Mouse (Mus musculus) liver, embryonic 11.5 days (tissue): ENCODE data around the gene Rab19. TPM values are rescaled to one million over a fixed set of nuclear protein-coding genes. Genes with fewer than 3 reads are reported as not detected.
"Not testable (repeated sequence)": the region's sequence is repeated elsewhere in the genome, so short reads cannot be mapped to it uniquely, and the experiment has no call there.

Experiments
- ATAC-seq: fragments of 200-750 bp; cut with Nextera tagmentation; replicated peaks from 2 replicates; pipeline ENCODE4 v1.8.0; 2017; ENCODE audit warnings: moderate number of reproducible peaks, mild to moderate bottlenecking, moderate TSS enrichment, moderate library complexity; ENCODE audit not compliant: low FRiP score
- DNase-seq: peaks from one replicate; pipeline ENCODE4 v3.0.0-alpha.2; 2017; ENCODE audit warnings: low spot score
- H3K27ac ChIP-seq: fragments of 300-500 bp; sonication (generic); 2 replicates; pipeline ENCODE4 v1.5.1; 2014; ENCODE audit warnings: mild to moderate bottlenecking, low read depth, low read length, control low read depth
- H3K27me3 ChIP-seq: fragments of 300-500 bp; sonication (generic); replicated peaks from 2 replicates; pipeline ENCODE4 v1.6.1; 2014; ENCODE audit warnings: low read length, mixed read lengths; ENCODE audit not compliant: control insufficient read depth, insufficient read depth
- H3K36me3 ChIP-seq: fragments of 300-500 bp; sonication (generic); 2 replicates; pipeline ENCODE4 v1.6.1; 2014; ENCODE audit warnings: mild to moderate bottlenecking, low read length, moderate library complexity, mixed read lengths; ENCODE audit not compliant: control insufficient read depth, insufficient read depth
- H3K4me1 ChIP-seq: fragments of 300-500 bp; sonication (generic); replicated peaks from 2 replicates; pipeline ENCODE4 v1.6.1; 2014; ENCODE audit warnings: low read length, mixed read lengths; ENCODE audit not compliant: control insufficient read depth, insufficient read depth
- H3K4me2 ChIP-seq: fragments of 300-500 bp; sonication (generic); 2 replicates; pipeline ENCODE4 v1.6.1; 2014; ENCODE audit warnings: mild to moderate bottlenecking, control low read depth, moderate library complexity
- H3K4me3 ChIP-seq: fragments of 300-500 bp; sonication (generic); 2 replicates; pipeline ENCODE4 v1.5.1; 2014; ENCODE audit warnings: low read depth, low read length, control low read depth
- H3K9ac ChIP-seq: fragments of 300-500 bp; sonication (generic); 2 replicates; pipeline ENCODE4 v1.6.1; 2014; ENCODE audit warnings: low read depth, low read length, control low read depth
- H3K9me3 ChIP-seq: fragments of 300-500 bp; sonication (generic); 2 replicates; pipeline ENCODE4 v1.6.1; 2016; ENCODE audit warnings: low read length, inconsistent platforms, mixed read lengths; ENCODE audit not compliant: control insufficient read depth
- WGBS: fragments of 180-500 bp; shearing (Covaris S2); extraction: QIAGEN DNeasy Blood & Tissue Kit; methylation state at CpG from one replicate; pipeline ENCODE4 v1.1.7; 2014; 5-methylcytosine and 5-hydroxymethylcytosine counted together
- polyA plus RNA-seq: library from polyadenylated mRNA; unstranded; fragments of >200 nt; fragmentation: Nextera tagmentation; extraction: Ambion mirVana; gene quantifications from 2 replicates; pipeline ENCODE4 v1.2.1, GENCODE M21; 2014

Gene Rab19
- polyA plus RNA-seq, 1 experiment from 2014 or later = 0.27 TPM

DNA sequence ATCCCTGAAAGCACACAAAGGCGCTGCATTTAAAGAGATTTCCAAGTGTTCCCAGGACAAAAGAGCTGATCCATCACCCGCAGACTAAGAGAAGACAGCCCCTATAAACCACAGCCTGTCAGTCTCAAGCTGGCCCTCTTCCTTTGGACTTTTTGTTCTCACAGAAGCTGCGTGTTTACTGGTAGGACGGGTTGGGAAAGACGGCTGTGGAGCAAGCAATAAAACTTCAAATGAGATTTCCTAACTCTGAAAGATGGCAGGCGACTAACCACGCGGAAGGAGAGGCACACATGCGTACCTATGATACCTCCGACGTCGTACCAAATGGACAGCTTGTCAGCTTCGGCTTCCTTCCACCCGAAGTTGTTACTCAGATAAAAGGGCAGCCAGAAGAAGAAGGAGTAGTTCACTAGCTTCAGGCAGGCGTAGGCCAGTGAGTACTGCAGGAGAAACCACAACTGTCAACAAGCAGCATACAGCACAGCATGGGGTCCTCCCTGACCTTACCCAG, 33.9 kb upstream of the Rab19 start:
- H3K4me2 ChIP-seq = no peak overlapping the region
- DNase-seq = no peak
- ATAC-seq = no peak

GRCm38 (mm10) chr6:39347880-39348814, 32.8 kb upstream of the Rab19 start:
- Histone ChIP-seq H3K9me3 (no peaks in the 10 kb centered on the region), H3K9ac (no peak overlapping the region), H3K27ac (no peak overlapping the region), H3K27me3 (no peaks in the 10 kb centered on the region), H3K36me3 (peaks cover 13% of the 10 kb centered on the region; the same call in 1 of the 2 replicates), H3K4me1 (no peaks in the 10 kb centered on the region), H3K4me3 (no peak overlapping the region), H3K4me2 (no peak overlapping the region)
- ATAC-seq (no peak), DNase-seq (no peak)
- 55% methylated on average over 4 of the region's 4 CpGs for WGBS

More for the DNA sequence above, 33.9 kb upstream of the Rab19 start:
- Histone ChIP-seq H3K9me3 (no peaks in the 10 kb centered on the region), H3K4me3 (no peak overlapping the region), H3K9ac (no peak overlapping the region), H3K27me3 (no peaks in the 10 kb centered on the region), H3K4me1 (no peaks in the 10 kb centered on the region), H3K27ac (no peak overlapping the region), H3K36me3 (peaks cover 13% of the 10 kb centered on the region; the same call in 1 of the 2 replicates)
- 33% methylated on average over 15 of the region's 15 CpGs for WGBS

GRCm38 (mm10) chr6:39348946-39349345, 32.0 kb upstream of the Rab19 start:
- H3K27ac ChIP-seq = no peak overlapping the region
- DNase-seq (no peak), ATAC-seq (no peak)
- H3K9me3 ChIP-seq = no peaks in the 10 kb centered on the region
- H3K36me3 ChIP-seq = peaks cover 11% of the 10 kb centered on the region; the same call in 1 of the 2 replicates
- no peaks in the 10 kb centered on the region for H3K4me1 ChIP-seq
- H3K9ac ChIP-seq = no peak overlapping the region
- no peaks in the 10 kb centered on the region for H3K27me3 ChIP-seq
- 83% methylated on average over 6 of the region's 6 CpGs for WGBS
- no peak overlapping the region for H3K4me3 ChIP-seq
- H3K4me2 ChIP-seq = no peak overlapping the region

GRCm38 (mm10) chr6:39359207-39359606, 21.8 kb upstream of the Rab19 start:
- H3K4me1 ChIP-seq, H3K36me3 ChIP-seq, H3K27me3 ChIP-seq, H3K9me3 ChIP-seq, ATAC-seq, H3K9ac ChIP-seq, DNase-seq, H3K27ac ChIP-seq, H3K4me3 ChIP-seq, H3K4me2 ChIP-seq: not testable (repeated sequence)
- 95% methylated on average over 9 of the region's 9 CpGs for WGBS

DNA sequence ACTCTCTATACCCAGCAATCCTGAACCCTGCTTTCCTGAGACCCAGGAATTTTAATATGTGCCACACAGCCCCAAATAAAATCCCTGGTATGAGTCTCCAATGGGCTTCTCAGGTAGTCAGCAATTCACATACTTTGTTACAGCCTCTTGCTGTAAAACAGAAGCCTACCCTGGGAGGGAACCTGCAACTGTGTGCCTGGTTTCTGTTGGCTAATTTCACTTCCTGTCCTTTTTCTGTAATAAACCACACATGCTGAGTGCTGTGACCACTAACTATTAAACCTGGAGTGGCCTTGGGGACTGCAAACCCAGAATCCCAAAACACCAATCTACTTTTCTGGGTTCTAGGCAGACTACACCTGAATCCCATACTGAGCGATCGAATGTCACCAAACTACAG, 18.3 kb upstream of the Rab19 start:
- Histone ChIP-seq H3K27ac (no peak overlapping the region), H3K4me3 (no peak overlapping the region), H3K27me3 (no peaks in the 10 kb centered on the region), H3K4me2 (no peak overlapping the region), H3K36me3 (peaks cover 4% of the 10 kb centered on the region; the same call in 1 of the 2 replicates), H3K4me1 (no peaks in the 10 kb centered on the region), H3K9ac (no peak overlapping the region), H3K9me3 (no peaks in the 10 kb centered on the region)
- DNase-seq = no peak
- 92% methylated on average over 2 of the region's 2 CpGs for WGBS
- ATAC-seq = no peak

GRCm38 (mm10) chr6:39369631-39370030, 11.3 kb upstream of the Rab19 start:
- Histone ChIP-seq H3K9ac (no peak overlapping the region), H3K27me3 (0 out of 2 replicates have a peak, but pooled peaks cover 2% of the 10 kb centered on the region), H3K4me3 (no peak overlapping the region), H3K9me3 (no peaks in the 10 kb centered on the region), H3K36me3 (no peaks in the 10 kb centered on the region; the same call in 1 of the 2 replicates), H3K4me2 (no peak overlapping the region), H3K4me1 (no peaks in the 10 kb centered on the region), H3K27ac (no peak overlapping the region)
- no peak for DNase-seq
- no peak for ATAC-seq
- WGBS = 82% methylated on average over 3 of the region's 3 CpGs

GRCm38 (mm10) chr6:39372042-39372441, 8.9 kb upstream of the Rab19 start:
- 0 out of 2 replicates have a peak, but pooled peaks cover 2% of the 10 kb centered on the region for H3K27me3 ChIP-seq
- no peak overlapping the region for H3K27ac ChIP-seq

DNA sequence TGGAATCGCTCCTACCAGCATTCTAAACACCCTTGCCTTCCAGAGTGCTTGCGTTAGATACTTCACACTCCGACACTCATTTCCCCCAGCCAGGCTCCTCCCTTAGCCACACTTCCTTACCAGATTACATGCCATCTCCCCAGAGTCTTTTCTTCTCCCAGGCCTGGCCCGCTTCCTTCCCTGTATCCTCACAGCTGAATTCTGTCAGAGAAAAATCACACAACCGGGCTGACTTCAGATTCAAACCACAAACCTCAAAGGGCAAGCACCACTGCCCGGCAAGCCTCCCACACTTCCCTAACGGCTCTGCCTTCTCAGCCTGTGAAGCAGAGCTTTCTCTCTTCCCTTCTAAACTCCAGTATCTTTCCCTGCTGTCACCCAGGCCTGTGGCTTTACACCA, 8.2 kb upstream of the Rab19 start:
- 0 out of 2 replicates have a peak, but pooled peaks cover 2% of the 10 kb centered on the region for H3K27me3 ChIP-seq

More at GRCm38 (mm10) chr6:39372042-39372441, 8.9 kb upstream of the Rab19 start:
- H3K9ac ChIP-seq = no peak overlapping the region
- H3K4me2 ChIP-seq = no peak overlapping the region
- no peak for ATAC-seq
- no peak overlapping the region for H3K4me3 ChIP-seq
- H3K9me3 ChIP-seq = no peaks in the 10 kb centered on the region
- DNase-seq = no peak
- no peaks in the 10 kb centered on the region for H3K36me3 ChIP-seq
- 0 out of 2 replicates have a peak, but pooled peaks cover 2% of the 10 kb centered on the region for H3K4me1 ChIP-seq

More for the DNA sequence above, 8.2 kb upstream of the Rab19 start:
- Histone ChIP-seq H3K4me3 (no peak overlapping the region), H3K27ac (no peak overlapping the region), H3K4me2 (no peak overlapping the region), H3K9ac (no peak overlapping the region), H3K36me3 (no peaks in the 10 kb centered on the region), H3K4me1 (0 out of 2 replicates have a peak, but pooled peaks cover 2% of the 10 kb centered on the region), H3K9me3 (no peaks in the 10 kb centered on the region)
- DNase-seq (no peak), ATAC-seq (no peak)
- WGBS = 21% methylated on average over 7 of the region's 7 CpGs
